Mouse (Mus musculus): ENCODE data around the gene Cfap99.

Gene Cfap99

DNA sequence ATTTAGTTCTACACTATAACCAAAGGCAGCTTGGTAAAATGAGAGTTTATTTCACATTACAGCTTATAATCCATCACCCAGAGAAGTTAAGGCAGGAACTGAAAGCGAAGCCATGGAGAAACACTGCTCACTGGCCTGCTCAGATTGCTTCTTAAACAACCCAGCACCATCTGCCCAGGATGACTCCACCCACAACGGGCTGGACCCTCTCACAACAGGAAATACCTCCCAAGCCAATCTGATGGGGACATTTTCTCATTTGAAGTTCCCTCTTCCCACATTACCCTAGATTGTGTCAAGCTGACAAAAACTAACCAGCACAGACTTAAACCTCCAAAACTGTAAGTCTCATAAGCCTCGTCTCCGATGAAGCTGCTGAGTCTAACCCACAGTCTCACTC, 10.3 kb upstream of the Cfap99 start:
- DNase-seq (ENCODE audit: low spot score): no peak

GRCm38 (mm10) chr5:34279214-34279613, 9.2 kb upstream of the Cfap99 start:
- DNase-seq (ENCODE audit: low spot score): no peak

GRCm38 (mm10) chr5:34280976-34281375, 7.4 kb upstream of the Cfap99 start:
- DNase-seq (ENCODE audit: low spot score): no peak

DNA sequence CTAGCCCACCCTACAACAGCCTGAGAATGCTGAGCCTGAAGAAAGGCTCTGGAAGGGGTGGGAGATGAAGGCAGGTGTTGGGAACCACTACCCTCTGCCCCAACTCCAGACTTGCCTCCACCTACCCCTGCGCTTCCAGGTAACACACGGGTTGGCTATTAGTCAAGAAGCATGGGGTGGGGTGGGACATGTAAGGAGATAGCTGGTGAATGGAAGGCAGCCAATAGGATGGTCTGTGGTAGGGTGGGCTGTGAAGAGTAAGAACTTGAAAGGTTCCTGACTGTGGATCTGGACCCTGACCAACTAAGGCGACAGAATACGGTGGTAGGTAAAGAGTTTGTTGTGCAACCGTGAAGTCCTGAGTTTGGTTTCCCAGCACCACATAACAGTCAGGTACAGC, 5.0 kb upstream of the Cfap99 start:
- no peak for DNase-seq (ENCODE audit: low spot score)

DNA sequence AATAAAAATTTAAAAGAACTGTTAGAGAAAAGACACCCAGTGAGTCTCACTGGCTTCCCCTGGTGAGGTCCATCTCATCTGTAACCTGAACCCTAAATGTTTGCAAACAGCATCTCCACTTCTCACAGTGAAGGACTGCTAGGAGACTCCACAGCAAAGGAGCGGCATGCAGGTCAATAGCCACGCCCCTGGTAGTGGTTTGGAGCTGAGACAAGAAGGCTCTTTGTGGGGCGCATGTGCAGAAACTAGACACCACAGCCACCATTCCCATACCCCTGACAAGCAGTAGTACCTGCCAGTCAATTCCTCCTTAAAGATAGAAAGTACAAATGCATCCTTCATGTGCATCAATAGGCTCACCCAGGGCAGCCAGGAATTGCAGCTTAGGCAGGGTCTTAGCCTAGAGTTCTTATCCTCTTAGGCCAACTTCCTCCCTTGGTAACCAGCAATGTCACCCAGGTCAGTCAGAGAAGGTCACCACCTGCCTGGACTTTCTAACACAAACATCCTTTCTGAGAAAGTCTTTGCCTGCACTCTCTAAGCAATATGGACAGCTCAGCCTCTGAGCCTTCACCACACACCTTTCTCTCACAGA, 4.1 kb upstream of the Cfap99 start:
- no peak for DNase-seq (ENCODE audit: low spot score)

GRCm38 (mm10) chr5:34285285-34285684, 3.1 kb upstream of the Cfap99 start:
- no peak for DNase-seq (ENCODE audit: low spot score)

- no peak for DNase-seq (ENCODE audit: low spot score)
Measured at GRCm38 (mm10) chr5:34286516-34286915, 1.9 kb upstream of the Cfap99 start.

DNA sequence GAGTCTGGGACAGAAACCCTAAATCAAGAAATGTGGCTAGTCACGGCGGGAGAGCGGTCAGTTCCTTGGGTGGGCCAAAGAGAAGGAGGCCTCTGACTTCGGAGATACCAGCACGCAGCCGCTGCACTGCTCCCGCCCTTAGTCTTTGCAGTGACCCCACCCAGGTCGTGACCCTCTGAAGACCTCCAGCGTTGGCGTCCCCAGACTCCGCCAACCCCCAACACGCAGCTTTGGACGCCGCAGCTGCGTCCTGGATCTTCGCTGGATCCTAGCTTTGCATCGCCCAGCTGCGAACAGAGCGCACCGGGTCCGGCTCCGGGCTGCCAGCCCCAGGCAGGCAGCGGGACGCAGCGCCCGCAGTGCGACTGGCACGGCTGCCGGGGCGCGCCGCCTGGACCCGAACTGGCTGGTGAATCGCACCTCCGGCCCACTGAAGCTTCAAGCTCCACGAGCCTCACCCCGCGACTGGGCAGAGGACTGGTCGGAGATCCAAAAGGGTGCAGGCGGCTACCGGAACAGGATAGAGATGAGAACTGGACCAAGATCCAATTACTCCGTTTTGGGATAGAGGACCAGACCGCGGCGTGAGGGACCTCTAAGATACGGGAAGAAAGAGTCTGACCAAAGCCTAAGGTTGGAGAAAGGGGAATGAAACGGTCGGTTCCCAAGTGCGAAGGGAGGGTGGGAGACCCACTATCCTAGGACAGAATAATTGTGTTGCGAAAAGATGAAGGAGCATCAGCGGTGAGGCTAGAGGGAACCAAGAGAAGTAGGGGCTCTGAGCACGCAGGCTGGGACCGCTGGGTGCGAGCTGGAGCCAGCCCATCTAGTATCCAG, 1.2 kb upstream of the Cfap99 start:
- no peak for DNase-seq (ENCODE audit: low spot score)

- no peak for DNase-seq (ENCODE audit: low spot score)
Measured at GRCm38 (mm10) chr5:34287838-34288145, 608 bp upstream of the Cfap99 start.

DNA sequence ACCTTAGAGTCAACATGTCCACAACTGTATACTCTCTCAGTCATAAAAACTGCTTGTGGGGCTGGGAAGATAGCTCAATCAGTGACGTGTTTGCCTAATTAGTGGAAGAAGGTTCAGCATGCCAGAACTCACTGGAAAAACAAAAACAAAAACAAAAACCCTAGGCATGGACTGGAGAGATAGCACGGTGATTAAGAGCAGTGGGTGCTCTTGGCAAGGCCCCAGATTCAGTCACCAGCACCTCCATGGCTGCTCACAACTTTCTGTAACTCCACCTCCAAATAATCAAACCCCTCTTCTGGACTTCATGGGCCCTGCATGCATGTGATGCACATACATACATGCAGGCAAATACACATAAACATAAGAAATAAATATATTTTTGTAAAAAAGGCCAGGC, 886 bp downstream of the Cfap99 start:
- no peak for DNase-seq (ENCODE audit: low spot score)

DNA sequence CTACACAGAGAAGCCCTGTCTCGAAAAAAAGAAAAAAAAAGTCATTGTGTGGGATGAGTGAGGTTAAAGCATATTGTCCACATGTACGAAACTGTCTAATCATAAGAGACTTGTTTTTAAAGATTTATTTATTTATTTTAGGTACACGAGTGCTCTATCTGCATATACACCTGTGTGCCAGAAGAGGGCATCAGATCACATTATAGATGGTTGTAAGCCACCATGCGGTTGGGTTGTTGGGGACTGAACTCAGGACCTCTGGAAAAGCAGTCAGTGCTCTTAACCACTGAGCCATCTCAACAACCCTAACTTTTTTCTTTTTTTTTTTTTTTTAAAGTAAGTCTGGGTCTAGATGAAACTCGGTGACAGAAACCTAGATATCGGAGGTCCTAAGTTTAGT, 5.0 kb downstream of the Cfap99 start:
- no peak for DNase-seq (ENCODE audit: low spot score)

DNA sequence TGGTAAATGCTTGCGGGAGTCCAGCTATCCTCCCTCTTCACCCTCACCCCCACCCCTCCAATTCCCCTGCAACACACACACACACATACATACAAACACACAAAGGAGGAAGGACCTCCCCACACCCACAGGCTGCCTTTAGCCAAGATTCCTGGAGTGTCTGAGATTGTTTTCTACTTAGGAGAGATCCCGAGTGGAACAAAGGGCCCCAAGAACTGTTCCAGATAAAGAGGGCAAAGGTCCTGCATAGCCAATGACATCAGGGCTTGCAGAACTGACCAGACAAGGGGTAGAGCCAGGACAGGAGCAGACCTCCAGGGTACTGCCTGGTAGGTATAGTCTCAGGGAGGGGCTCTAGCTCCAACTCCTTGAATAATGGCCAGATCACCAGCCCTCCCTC, 6.3 kb downstream of the Cfap99 start:
- peak; percentile 85 for DNase-seq (ENCODE audit: low spot score)

GRCm38 (mm10) chr5:34295141-34295540, 6.7 kb downstream of the Cfap99 start:
- DNase-seq (ENCODE audit: low spot score): peak; percentile 94

- no peak for DNase-seq (ENCODE audit: low spot score)
Measured at GRCm38 (mm10) chr5:34298061-34298460, 9.7 kb downstream of the Cfap99 start.

GRCm38 (mm10) chr5:34298937-34299535, 10.6 kb downstream of the Cfap99 start:
- DNase-seq (ENCODE audit: low spot score): no peak

- DNase-seq (ENCODE audit: low spot score): no peak
Measured at GRCm38 (mm10) chr5:34302377-34302776, 14.0 kb downstream of the Cfap99 start.

GRCm38 (mm10) chr5:34309016-34309415, 20.6 kb downstream of the Cfap99 start:
- peak; percentile 69 for DNase-seq (ENCODE audit: low spot score)

- DNase-seq (ENCODE audit: low spot score): no peak
Measured at GRCm38 (mm10) chr5:34319491-34320034, 31.2 kb downstream of the Cfap99 start.

- no peak for DNase-seq (ENCODE audit: low spot score)
Measured at GRCm38 (mm10) chr5:34321236-34321635, 32.8 kb downstream of the Cfap99 start.

DNA sequence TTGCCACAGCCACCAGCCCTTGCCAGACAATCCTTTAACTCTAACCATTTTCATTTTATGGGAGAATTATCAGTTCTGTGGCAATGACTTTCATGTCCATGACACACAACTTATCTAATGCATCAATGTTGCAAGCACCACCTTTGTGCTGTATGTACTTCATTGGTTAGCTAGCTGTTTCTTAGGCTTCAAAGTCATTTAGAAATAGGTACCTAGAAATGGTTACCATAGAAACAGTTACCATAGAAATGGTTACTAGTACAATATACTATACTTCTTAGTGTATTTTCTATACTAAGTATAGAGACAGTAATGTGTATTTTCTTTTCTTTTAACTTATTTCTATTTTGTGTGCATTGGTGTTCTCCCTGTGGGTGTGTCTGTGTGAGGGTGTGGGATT, 36.9 kb downstream of the Cfap99 start:
- no peak for DNase-seq (ENCODE audit: low spot score)

DNA sequence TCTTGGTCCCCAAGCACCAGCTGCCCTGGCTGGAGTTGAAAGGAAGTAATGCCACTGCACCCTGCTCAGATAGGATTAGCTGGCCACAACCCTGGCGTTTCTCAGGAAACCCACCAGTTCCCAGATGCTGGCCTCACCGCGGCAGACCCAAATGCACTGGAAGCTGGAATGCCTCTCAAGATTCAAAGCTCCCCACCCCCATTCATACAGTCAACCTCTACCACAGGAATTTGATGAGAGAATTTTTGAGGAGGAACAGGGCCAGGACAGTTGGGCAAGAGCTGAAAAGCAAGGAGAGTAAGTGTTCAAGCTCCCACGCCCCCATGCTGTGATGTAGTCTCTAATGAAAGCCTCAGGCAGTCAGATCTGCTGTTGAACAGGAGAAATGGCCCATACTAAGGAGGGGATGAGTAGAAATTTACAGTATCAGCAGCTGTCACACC, 37.9 kb downstream of the Cfap99 start:
- peak; percentile 78 for DNase-seq (ENCODE audit: low spot score)

DNA sequence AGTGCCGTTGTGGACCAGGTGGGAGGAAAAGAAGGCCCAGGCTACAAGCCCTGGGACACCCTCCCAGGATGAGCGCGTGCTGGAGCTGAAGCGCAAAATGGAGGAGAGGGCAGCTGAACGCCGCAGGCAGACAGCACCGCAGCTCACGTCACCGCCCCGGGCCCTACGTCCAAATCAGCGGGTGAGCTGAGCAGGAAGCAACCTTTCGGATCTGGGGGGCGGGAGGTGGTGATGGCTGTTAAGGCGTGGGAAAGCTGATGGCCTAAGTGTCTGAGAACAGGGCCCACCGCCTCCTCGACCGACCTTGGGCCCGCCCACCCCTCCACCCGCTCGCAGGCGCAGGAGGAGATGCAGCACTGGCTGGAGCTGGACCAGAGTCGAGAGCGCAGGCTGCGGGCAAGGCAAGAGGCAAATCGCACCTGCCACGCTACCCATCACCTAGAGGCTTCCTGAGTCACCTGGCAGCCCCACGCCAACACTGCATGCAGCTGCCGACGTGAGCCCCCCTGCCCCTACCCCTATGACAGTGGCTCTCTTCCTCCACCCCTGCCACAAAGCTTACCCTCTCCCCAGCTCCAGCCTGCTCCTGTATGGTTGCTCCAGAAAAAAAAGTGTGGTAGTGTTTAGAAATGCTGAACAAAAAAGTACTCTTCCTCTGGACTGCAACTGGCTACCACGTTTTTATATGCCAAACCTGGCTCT, 38.6 kb downstream of the Cfap99 start:
- no peak for DNase-seq (ENCODE audit: low spot score)

GRCm38 (mm10) chr5:34330136-34330535, 41.7 kb downstream of the Cfap99 start:
- DNase-seq (ENCODE audit: low spot score): no peak

Data from adipocyte (in vitro differentiated cells).